Mouse (Mus musculus): ENCODE results near the gene H2al1b.

DNA sequence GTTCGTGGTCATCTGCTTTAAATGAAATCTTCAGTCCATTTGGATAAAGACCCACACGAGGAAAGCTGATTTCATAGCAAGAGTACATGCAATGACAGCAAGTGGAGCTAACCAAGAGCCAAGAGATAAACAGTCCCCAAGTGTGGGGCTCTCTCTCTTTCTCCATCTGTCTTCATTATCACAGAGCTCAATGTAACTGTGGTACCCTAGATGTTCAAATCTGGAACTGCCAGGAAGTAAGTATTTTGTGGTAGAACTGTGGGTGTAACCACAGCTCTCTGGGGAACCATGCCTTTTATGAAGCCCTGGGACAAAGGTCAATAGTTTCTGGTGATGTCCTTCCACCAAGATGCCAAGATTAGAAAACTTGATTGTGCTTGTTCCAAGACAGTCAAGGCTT is 21.5 kb upstream of the H2al1b start:
- no peak for TF ChIP-seq POLR2A (IDR thresholded peaks at IDR 0.05; ENCODE audit: insufficient read depth, low read depth, low read length)
- no peak for TF ChIP-seq EP300 (IDR thresholded peaks at IDR 0.05; ENCODE audit: insufficient read depth, low read depth, low read length)
- TF ChIP-seq CTCF (IDR thresholded peaks at IDR 0.05), result no peak

All from heart, adult 2 months (tissue).